Mouse (Mus musculus) stomach, embryonic 14.5 days (tissue): ENCODE measurements at regions not wholly inside any gene's neighbourhood (a gene's known extent, or its start where the extent isn't known, plus 50 kb on each side); places are given as distances from the start of the nearest gene placed in this dataset.

Experiments used
- ATAC-seq: fragments of 200-750 bp; cut with Nextera tagmentation; 2 replicates; pipeline ENCODE4 v1.8.0; 2017; ENCODE audit warnings: low read depth, moderate TSS enrichment; ENCODE audit not compliant: insufficient number of reproducible peaks, insufficient read depth, low FRiP score
- H3K27ac ChIP-seq: fragments of 300-500 bp; sonication (generic); 2 replicates; pipeline ENCODE4 v1.5.1; 2014; ENCODE audit warnings: mild to moderate bottlenecking, low read length, moderate library complexity, mixed read lengths
- H3K27me3 ChIP-seq: fragments of 300-500 bp; sonication (generic); 2 replicates; pipeline ENCODE4 v1.6.1; 2014; ENCODE audit warnings: low read length, control low read depth, mixed read lengths; ENCODE audit not compliant: control insufficient read depth, insufficient read depth
- H3K36me3 ChIP-seq: fragments of 300-500 bp; sonication (generic); 2 replicates; pipeline ENCODE4 v1.6.1; 2014; ENCODE audit warnings: mild to moderate bottlenecking, control low read depth, low read length, moderate library complexity, mixed read lengths; ENCODE audit not compliant: control insufficient read depth, insufficient read depth
- H3K4me1 ChIP-seq: fragments of 300-500 bp; sonication (generic); 2 replicates; pipeline ENCODE4 v1.6.1; 2014; ENCODE audit warnings: low read length, control low read depth, mixed read lengths; ENCODE audit not compliant: control insufficient read depth, insufficient read depth
- H3K4me2 ChIP-seq: fragments of 300-500 bp; sonication (generic); replicated peaks from 2 replicates; pipeline ENCODE4 v1.6.1; 2014; ENCODE audit warnings: low read depth, low read length, control low read depth
- H3K4me3 ChIP-seq: fragments of 300-500 bp; sonication (generic); 2 replicates; pipeline ENCODE4 v1.5.1; 2014; ENCODE audit warnings: low read depth, low read length, control low read depth
- H3K9ac ChIP-seq: fragments of 300-500 bp; sonication (generic); replicated peaks from 2 replicates; pipeline ENCODE4 v1.6.1; 2014; ENCODE audit warnings: low read depth, mild to moderate bottlenecking, control low read depth, low read length, moderate library complexity, mixed read lengths
- H3K9me3 ChIP-seq: fragments of 300-500 bp; sonication (generic); 2 replicates; pipeline ENCODE4 v1.6.1; 2016; ENCODE audit warnings: low read depth, low read length, control low read depth; ENCODE audit not compliant: control insufficient read depth
- WGBS: fragments of 180-500 bp; shearing (Covaris S2); extraction: QIAGEN DNeasy Blood & Tissue Kit; methylation state at CpG from one replicate; pipeline ENCODE4 v1.1.7; 2014; 5-methylcytosine and 5-hydroxymethylcytosine counted together

DNA sequence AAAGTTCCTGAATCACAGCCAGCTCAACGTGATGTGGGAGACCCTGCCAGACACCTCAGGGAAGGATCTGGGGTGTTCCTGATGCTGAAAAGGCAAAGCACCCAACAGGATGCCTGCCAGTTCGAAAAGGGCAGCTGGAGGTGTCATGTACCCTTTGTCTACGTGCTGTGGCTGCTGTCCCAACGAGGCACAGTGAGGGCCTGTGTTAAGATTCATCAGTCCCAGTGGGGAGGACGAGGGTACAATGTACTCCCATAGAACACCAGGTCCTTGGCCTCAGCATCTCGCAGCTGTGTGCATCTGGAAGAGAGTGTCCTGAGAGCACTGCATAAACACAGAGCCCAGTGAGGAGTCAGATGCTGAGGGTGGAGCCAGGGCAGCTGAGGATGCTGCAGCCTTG lies 456.5 kb downstream of the Prdm2 start:
- WGBS: 59% methylated on average over 6 of the region's 6 CpGs
- no peak overlapping the region for H3K4me2 ChIP-seq
- H3K4me1 ChIP-seq: no peaks in the 10 kb centered on the region
- H3K9me3 ChIP-seq: no peaks in the 10 kb centered on the region
- H3K4me3 ChIP-seq: no peak overlapping the region
- ATAC-seq: no peak
- no peaks in the 10 kb centered on the region for H3K27me3 ChIP-seq
- no peaks in the 10 kb centered on the region for H3K36me3 ChIP-seq
- H3K9ac ChIP-seq: no peak overlapping the region
- H3K27ac ChIP-seq: no peak overlapping the region

DNA sequence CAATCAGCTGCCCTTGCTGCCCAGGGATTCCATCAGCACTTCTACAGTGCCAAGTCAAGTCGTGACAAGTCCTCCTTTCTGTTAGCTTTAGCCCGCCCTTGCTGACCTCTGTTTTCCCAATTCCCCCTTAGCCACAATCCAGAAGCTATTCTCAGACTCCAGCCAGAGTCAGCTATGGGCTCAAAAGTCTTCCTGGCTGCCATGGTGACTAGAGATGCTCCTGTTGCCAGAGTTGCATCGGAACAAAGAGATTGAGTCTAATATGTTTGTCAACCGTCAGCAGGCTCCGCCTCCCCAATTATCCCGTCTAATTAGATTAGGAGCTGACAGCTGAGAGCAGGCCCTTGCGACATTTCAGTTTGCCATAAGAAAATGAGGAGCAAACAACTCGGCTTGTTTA lies 462.9 kb downstream of the Prdm2 start:
- no peak for ATAC-seq
- Histone ChIP-seq H3K4me1 (no peaks in the 10 kb centered on the region), H3K27ac (no peak overlapping the region), H3K9me3 (no peaks in the 10 kb centered on the region), H3K4me2 (no peak overlapping the region), H3K4me3 (no peak overlapping the region), H3K9ac (no peak overlapping the region), H3K36me3 (no peaks in the 10 kb centered on the region), H3K27me3 (no peaks in the 10 kb centered on the region)
- WGBS: 58% methylated on average over 8 of the region's 8 CpGs

DNA sequence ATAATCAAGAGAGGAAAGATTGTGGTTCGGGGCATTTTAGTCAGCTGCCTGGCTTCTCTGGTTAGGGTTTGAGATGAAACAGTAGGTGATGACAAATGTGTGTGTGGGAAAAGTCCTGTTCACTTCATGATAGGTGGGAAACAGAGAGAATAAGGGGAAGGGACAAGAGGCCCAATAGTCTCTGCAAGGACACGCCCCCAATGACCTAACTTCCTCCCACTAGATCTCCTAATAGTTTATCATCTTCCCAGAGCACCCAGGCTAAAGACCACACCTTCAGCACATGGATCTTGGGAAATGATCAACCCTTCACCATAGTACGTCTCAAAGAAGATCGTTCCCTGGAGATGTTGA lies 484.3 kb upstream of the Kazn start:
- H3K4me1 ChIP-seq: no peaks in the 10 kb centered on the region
- no peak overlapping the region for H3K4me3 ChIP-seq
- 87% methylated on average over 4 of the region's 4 CpGs for WGBS
- no peaks in the 10 kb centered on the region for H3K36me3 ChIP-seq
- H3K9ac ChIP-seq: no peak overlapping the region
- no peak overlapping the region for H3K27ac ChIP-seq
- H3K9me3 ChIP-seq: no peaks in the 10 kb centered on the region
- H3K27me3 ChIP-seq: no peaks in the 10 kb centered on the region
- ATAC-seq: no peak
- no peak overlapping the region for H3K4me2 ChIP-seq

DNA sequence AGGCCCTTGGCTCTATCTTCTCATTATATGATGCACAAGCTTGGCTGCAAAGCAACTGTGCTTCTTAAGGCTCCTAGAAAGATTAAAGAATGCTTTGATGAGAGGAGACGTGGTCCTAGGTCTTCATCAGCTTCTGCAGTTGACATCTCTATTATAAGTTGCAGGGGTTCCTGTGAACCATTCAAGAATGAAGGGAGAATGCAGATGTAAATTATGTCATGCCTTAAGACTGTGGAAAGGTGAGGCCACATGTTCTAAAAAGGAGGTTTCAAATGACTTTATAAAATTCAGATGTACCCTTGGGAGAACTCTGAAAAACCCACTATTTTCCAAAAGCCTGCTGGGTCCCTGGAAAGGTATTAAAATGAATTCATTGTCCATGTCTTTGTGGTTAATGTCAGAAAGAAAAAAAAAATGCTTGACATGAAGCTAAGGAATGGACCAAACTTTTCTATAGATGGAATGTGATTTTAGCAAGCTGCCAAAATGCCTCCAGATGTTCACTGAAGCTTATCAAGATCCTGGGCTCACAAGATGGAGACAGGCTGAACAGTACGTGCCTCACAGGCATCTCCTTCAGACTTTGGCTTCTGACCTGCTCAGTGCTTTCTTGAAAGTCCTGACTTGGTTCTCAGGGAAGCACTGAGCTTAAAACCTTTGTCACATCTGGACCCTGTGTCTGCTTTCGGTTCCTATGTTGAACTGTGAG lies 483.8 kb upstream of the Kazn start:
- H3K9me3 ChIP-seq: no peaks in the 10 kb centered on the region
- no peak for ATAC-seq

DNA sequence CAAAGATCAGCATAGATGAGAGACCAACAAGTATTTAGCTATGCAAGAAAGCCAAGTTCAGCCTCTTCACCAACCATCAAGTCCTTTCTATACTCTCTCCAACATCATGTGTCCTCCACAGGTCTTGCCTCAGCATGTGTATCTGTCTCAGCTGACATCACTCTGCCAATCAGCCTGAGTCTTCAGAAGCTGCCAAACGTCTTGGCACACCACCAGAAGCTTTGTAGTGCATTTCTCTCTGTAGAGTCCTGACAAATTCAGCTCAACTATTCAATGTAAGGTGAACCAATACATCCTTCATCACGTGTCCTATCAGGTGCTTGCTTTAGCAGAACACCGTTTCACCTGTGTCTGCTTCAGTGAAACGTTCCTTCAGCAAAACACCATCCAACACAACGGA lies 462.4 kb upstream of the Kazn start:
- ATAC-seq: no peak
- H3K4me3 ChIP-seq: no peak overlapping the region
- H3K4me1 ChIP-seq: no peaks in the 10 kb centered on the region
- no peaks in the 10 kb centered on the region for H3K27me3 ChIP-seq
- 85% methylated on average over 5 of the region's 5 CpGs for WGBS
- H3K9me3 ChIP-seq: peaks cover 4% of the 10 kb centered on the region; the same call in 1 of the 2 replicates
- no peak overlapping the region for H3K4me2 ChIP-seq
- H3K9ac ChIP-seq: no peak overlapping the region
- H3K27ac ChIP-seq: no peak overlapping the region
- H3K36me3 ChIP-seq: no peaks in the 10 kb centered on the region

More for the DNA sequence above, 483.8 kb upstream of the Kazn start:
- Histone ChIP-seq H3K36me3 (no peaks in the 10 kb centered on the region), H3K4me1 (no peaks in the 10 kb centered on the region), H3K4me2 (no peak overlapping the region), H3K4me3 (no peak overlapping the region), H3K27me3 (no peaks in the 10 kb centered on the region), H3K9ac (no peak overlapping the region), H3K27ac (no peak overlapping the region)
- WGBS: 64% methylated on average over 3 of the region's 3 CpGs

DNA sequence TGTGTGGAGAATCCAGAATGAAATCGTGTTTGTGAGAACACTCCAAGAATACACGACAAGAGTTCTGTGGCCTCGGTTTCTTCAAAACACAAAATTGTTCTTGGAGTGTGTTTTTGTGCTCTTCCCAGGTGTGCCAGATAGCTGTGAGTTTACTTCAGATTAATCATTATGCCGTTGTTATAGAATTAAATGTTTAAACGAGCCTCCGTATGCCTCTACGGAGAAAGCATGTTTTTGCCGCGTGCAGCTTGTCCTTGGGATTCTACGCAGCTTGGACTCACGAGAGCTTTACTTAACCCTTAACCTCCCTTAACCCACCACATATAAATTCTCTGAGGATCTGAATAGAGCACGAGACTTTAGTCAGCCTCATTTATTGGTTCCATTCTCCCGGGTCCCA lies 455.7 kb upstream of the Kazn start:
- H3K4me2 ChIP-seq: no peak overlapping the region
- no peak for ATAC-seq

DNA sequence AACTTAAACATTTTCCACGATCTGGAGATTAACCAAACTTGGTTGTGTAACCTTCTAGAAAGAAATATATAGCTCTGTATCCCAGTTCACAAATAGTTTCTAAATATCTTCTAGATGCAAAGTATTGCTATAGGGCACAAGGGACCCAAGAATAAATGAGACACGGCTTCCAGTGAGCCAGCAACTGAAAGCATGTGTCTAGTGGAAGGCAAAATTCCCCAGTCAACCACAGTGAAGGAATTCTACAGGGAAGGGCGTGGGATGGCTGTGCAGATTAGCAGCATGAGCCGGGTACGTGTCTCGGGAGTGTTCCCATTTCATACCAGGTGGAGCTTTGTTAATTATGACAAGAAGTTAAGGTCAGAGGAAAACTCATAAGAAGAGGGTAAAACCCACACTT lies 449.0 kb upstream of the Kazn start:
- Histone ChIP-seq H3K4me2 (no peak overlapping the region), H3K36me3 (no peaks in the 10 kb centered on the region), H3K27ac (no peak overlapping the region), H3K4me1 (no peaks in the 10 kb centered on the region), H3K27me3 (no peaks in the 10 kb centered on the region), H3K9me3 (no peaks in the 10 kb centered on the region), H3K4me3 (no peak overlapping the region), H3K9ac (no peak overlapping the region)
- no peak for ATAC-seq
- 76% methylated on average over 6 of the region's 6 CpGs for WGBS

More for the DNA sequence above, 455.7 kb upstream of the Kazn start:
- H3K36me3 ChIP-seq: no peaks in the 10 kb centered on the region
- no peaks in the 10 kb centered on the region for H3K27me3 ChIP-seq
- no peak overlapping the region for H3K4me3 ChIP-seq
- 50% methylated on average over 13 of the region's 13 CpGs for WGBS
- H3K4me1 ChIP-seq: no peaks in the 10 kb centered on the region
- H3K27ac ChIP-seq: no peak overlapping the region
- H3K9me3 ChIP-seq: no peaks in the 10 kb centered on the region
- no peak overlapping the region for H3K9ac ChIP-seq

DNA sequence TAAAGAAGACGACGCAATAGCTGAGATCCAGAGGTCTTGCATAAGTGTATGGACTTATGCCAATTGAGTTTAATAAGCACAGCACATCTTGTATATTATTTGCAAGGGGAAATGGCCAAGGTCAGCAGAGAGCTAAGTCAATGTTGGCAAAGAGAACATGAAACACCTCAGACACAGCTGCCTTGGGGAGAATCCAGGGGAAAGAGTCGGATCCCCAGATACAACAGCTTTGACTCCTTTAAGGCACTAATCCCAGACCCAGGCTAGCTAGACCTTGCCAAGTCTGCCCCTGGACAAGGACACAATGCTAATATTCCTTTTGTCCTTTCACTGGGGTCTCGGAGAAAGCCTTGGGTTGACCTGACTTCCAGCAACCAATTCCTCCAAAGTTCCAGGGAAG lies 438.2 kb upstream of the Kazn start:
- no peak overlapping the region for H3K4me3 ChIP-seq
- H3K36me3 ChIP-seq: no peaks in the 10 kb centered on the region
- no peaks in the 10 kb centered on the region for H3K27me3 ChIP-seq
- H3K4me1 ChIP-seq: no peaks in the 10 kb centered on the region
- 78% methylated on average over 4 of the region's 4 CpGs for WGBS
- H3K9ac ChIP-seq: no peak overlapping the region
- no peak overlapping the region for H3K4me2 ChIP-seq
- no peak for ATAC-seq
- no peaks in the 10 kb centered on the region for H3K9me3 ChIP-seq
- H3K27ac ChIP-seq: no peak overlapping the region
